Mouse (Mus musculus) heart, postnatal 0 days (tissue): Measurements from ENCODE around the gene Trpm4.

Experiments used
- CTCF ChIP-seq: IDR thresholded peaks from 2 replicates; pipeline ENCODE4 v1.5.1; 2016; ENCODE audit warnings: antibody characterized with exemption, control low read depth, low read depth
- EP300 ChIP-seq: IDR thresholded peaks from 2 replicates; pipeline ENCODE4 v1.6.1; 2016; ENCODE audit warnings: antibody characterized with exemption, low read depth

DNA sequence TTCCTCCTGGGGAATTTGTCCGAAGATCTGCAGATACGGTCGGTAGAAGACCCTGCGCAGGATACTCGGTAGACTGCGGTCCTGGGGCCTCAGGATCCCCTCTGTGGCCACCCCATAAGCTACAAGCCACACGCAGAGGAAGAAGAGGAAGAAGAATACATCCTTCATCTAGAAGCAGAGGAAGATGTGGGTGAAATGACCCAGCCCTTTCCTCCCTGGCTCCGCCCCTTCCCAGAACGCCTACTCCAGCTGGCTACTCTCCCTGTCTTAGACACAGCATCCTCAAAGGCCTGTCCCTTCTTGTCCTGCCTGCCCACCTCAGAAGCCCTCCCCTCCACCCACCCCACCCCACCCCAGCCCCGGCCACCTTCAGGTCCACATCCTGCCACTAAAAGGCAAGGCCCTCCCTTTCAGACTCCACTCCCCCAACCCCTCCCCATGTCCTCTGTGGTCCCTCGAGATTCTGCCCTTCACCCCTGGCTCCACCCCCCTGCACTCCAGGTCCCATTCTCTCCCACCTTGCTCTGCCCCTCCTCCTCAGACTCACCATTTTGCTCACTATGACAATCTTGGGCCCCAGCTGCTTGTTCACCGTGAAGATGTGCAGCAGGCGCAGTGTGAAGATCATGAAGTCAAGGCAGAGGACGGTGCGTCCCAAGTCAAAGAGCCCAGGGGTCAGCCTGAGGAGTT, 24.9 kb downstream of the Trpm4 start:
- TF ChIP-seq EP300: no peak
- TF ChIP-seq CTCF: no peak
